Mouse (Mus musculus) E14TG2a.4 (cell line): ENCODE data around the gene Zbtb9.

ENCODE experiments used
- CTCF ChIP-seq: conservative IDR thresholded peaks from 2 replicates; pipeline ENCODE4 v1.5.1; 2014; ENCODE audit warnings: low read length
- NANOG ChIP-seq: IDR thresholded peaks from 2 replicates; pipeline ENCODE4 v1.6.1; 2014; ENCODE audit warnings: borderline replicate concordance, low read length, mixed read lengths

GRCm38 (mm10) chr17:27011167-27011566, 38.2 kb downstream of the Zbtb9 start:
- TF ChIP-seq CTCF = no peak
- TF ChIP-seq NANOG = no peak
